Mouse (Mus musculus) cerebellum, postnatal 36 days (tissue): ENCODE measurements around the gene Copz2.

Experiments
- DNase-seq, 2 experiments: peaks; one replicate each; pipeline ENCODE4 v3.0.0; 2021 to 2022; ENCODE audit warnings: mixed read lengths in 2 of 2

The Copz2 gene

GRCm38 (mm10) chr11:96867149-96867548, 17.5 kb downstream of the Copz2 start:
- DNase-seq = peak; percentile 73 to 80

- no peak for DNase-seq
Measured at GRCm38 (mm10) chr11:96872441-96873379, 23.0 kb downstream of the Copz2 start.

GRCm38 (mm10) chr11:96873601-96874140, 24.0 kb downstream of the Copz2 start:
- no peak for DNase-seq

- no peak for DNase-seq
Measured at GRCm38 (mm10) chr11:96875270-96875669, 25.6 kb downstream of the Copz2 start.

- peak; percentile 53 to 66 for DNase-seq
Measured at GRCm38 (mm10) chr11:96875745-96876144, 26.1 kb downstream of the Copz2 start.

- DNase-seq = no peak
Measured at GRCm38 (mm10) chr11:96876300-96877040, 26.8 kb downstream of the Copz2 start.

GRCm38 (mm10) chr11:96877071-96877470, 27.4 kb downstream of the Copz2 start:
- no peak for DNase-seq

- DNase-seq = no peak
Measured at GRCm38 (mm10) chr11:96878715-96879114, 29.0 kb downstream of the Copz2 start.

GRCm38 (mm10) chr11:96879359-96879758, 29.7 kb downstream of the Copz2 start:
- DNase-seq = no peak

- DNase-seq = no peak
Measured at GRCm38 (mm10) chr11:96880296-96880695, 30.6 kb downstream of the Copz2 start.

GRCm38 (mm10) chr11:96885901-96886340, 36.3 kb downstream of the Copz2 start:
- no peak for DNase-seq

GRCm38 (mm10) chr11:96886942-96887546, 37.4 kb downstream of the Copz2 start:
- peak; percentile 36 to 39 for DNase-seq

- DNase-seq = no peak
Measured at GRCm38 (mm10) chr11:96891784-96892527, 42.3 kb downstream of the Copz2 start.

- DNase-seq = no peak
Measured at GRCm38 (mm10) chr11:96893203-96893842, 43.7 kb downstream of the Copz2 start.

GRCm38 (mm10) chr11:96895886-96896285, 46.2 kb downstream of the Copz2 start:
- DNase-seq = no peak

GRCm38 (mm10) chr11:96899449-96900306, 50.0 kb downstream of the Copz2 start:
- no peak for DNase-seq

- DNase-seq = no peak
Measured at GRCm38 (mm10) chr11:96901332-96901731, 51.7 kb downstream of the Copz2 start.

- peak in 1 of 2 experiments; percentile 27 for DNase-seq
Measured at GRCm38 (mm10) chr11:96902639-96903635, 53.3 kb downstream of the Copz2 start.

GRCm38 (mm10) chr11:96906431-96907161, 56.9 kb downstream of the Copz2 start:
- no peak for DNase-seq
